Mouse (Mus musculus) forebrain, postnatal 0 days (tissue): ENCODE data around the gene Ccl12. TPM values are rescaled to one million over a fixed set of nuclear protein-coding genes. Genes with fewer than 3 reads are reported as not detected.

ENCODE experiments used
- ATAC-seq: fragments of 200-750 bp; cut with Nextera tagmentation; 2 replicates; pipeline ENCODE4 v1.8.0; 2017; ENCODE audit warnings: mild to moderate bottlenecking, moderate library complexity
- DNase-seq: peaks from one replicate; pipeline ENCODE4 v3.0.0-alpha.2; 2015
- H3K27ac ChIP-seq: fragments of 300-500 bp; sonication (generic); 2 replicates; pipeline ENCODE4 v1.5.1; 2014; ENCODE audit warnings: low read depth, mild to moderate bottlenecking, antibody characterized with exemption, low read length, moderate library complexity, mixed read lengths
- H3K27me3 ChIP-seq: fragments of 300-500 bp; sonication (generic); 2 replicates; pipeline ENCODE4 v1.6.1; 2014; ENCODE audit warnings: mild to moderate bottlenecking, low read length, mixed read lengths; ENCODE audit not compliant: insufficient read depth
- H3K36me3 ChIP-seq: fragments of 300-500 bp; sonication (generic); 2 replicates; pipeline ENCODE4 v1.6.1; 2014; ENCODE audit warnings: mild to moderate bottlenecking, moderate library complexity; ENCODE audit not compliant: insufficient read depth
- H3K4me1 ChIP-seq: fragments of 300-500 bp; sonication (generic); 2 replicates; pipeline ENCODE4 v1.6.1; 2014; ENCODE audit warnings: antibody characterized with exemption; ENCODE audit not compliant: insufficient read depth
- H3K4me2 ChIP-seq: fragments of 300-500 bp; sonication (generic); 2 replicates; pipeline ENCODE4 v1.6.1; 2014; ENCODE audit warnings: low read depth, mild to moderate bottlenecking, moderate library complexity
- H3K4me3 ChIP-seq: fragments of 300-500 bp; sonication (generic); 2 replicates; pipeline ENCODE4 v1.5.1; 2014; ENCODE audit warnings: low read depth, low read length, mixed read lengths
- H3K9ac ChIP-seq: fragments of 300-500 bp; sonication (generic); 2 replicates; pipeline ENCODE4 v1.6.1; 2014; ENCODE audit warnings: mild to moderate bottlenecking
- H3K9me3 ChIP-seq: fragments of 300-500 bp; sonication (generic); 2 replicates; pipeline ENCODE4 v1.6.1; 2016; ENCODE audit warnings: low read length
- CTCF ChIP-seq: sonication (generic); IDR thresholded peaks from 2 replicates; pipeline ENCODE4 v1.5.1; 2016; ENCODE audit warnings: antibody characterized with exemption, control low read depth, low read depth
- WGBS: fragments of 180-500 bp; shearing (Covaris S2); extraction: QIAGEN DNeasy Blood & Tissue Kit; methylation state at CpG from one replicate; pipeline ENCODE4 v1.1.7; 2014; 5-methylcytosine and 5-hydroxymethylcytosine counted together
- polyA plus RNA-seq: library from polyadenylated mRNA; unstranded; fragments of >200 nt; fragmentation: Nextera tagmentation; extraction: Ambion mirVana; gene quantifications from 2 replicates; pipeline ENCODE4 v1.2.1, GENCODE M21; 2015
- total RNA-seq: library from RNA; depleted of rRNA; stranded (reverse); fragments of >200 nt; gene quantifications from 2 replicates; pipeline ENCODE4 v1.2.3, GENCODE M21; 2014; rRNA removed

Gene Ccl12
- total RNA-seq, result 2.0 and 3.3 TPM in 2 replicates
- 7.6 and 11.1 TPM in 2 replicates for polyA plus RNA-seq

DNA sequence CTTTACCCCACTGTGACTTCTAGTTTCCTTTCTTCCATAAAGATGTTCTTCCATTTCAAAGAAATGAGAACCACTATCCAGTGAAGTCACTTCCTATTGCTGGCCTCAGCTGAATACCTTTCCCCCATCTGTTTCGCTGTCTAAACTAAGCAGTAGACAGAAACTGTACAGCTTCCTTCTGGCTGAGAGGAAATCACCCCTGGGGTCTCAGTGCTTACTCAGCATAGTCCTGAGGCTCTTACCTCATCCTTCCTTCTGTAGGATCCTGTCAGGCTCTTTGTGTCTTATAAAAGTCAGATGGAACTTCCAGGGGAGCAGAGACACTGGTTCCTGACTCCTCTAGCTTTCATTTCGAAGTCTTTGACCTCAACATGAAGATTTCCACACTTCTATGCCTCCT lies at the start of gene Ccl12:
Ccl12 (plus strand) TSS at position 317 of the 400 bp plus-strand sequence.
- Histone ChIP-seq H3K27ac (no peak within 1 kb of the TSS), H3K36me3 (no peaks in the 10 kb centered on the region), H3K9ac (no peak within 1 kb of the TSS), H3K27me3 (no peaks in the 10 kb centered on the region), H3K4me2 (no peak within 1 kb of the TSS), H3K9me3 (no peaks in the 10 kb centered on the region), H3K4me3 (no peak within 1 kb of the TSS), H3K4me1 (no peaks in the 10 kb centered on the region)
- 68% methylated on average over 2 of the region's 2 CpGs for WGBS
- ATAC-seq (no peak), DNase-seq (no peak)
- TF ChIP-seq CTCF, result no peak

DNA sequence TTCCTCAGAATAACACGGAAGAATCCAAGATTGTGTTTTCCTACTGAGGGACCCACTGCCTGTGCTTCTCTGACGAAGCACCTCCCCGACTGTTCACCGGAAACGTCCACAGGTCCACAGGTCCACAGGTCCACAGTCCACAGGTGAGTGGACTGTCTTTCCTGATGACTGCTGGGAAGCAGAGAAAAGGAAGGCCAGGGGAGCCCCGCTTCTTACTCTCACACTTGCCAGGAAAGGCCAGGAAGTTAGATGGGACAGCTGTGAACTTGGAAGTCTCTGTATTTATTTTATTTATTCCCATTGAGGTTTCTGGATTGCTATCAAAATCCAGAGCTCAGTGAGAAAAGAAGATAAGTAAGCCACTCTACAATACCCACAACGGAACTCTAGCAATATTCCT lies 47.8 kb upstream of the Ccl12 start:
- no peaks in the 10 kb centered on the region for H3K9me3 ChIP-seq
- no peak for TF ChIP-seq CTCF
- no peaks in the 10 kb centered on the region for H3K36me3 ChIP-seq
- no peaks in the 10 kb centered on the region for H3K27me3 ChIP-seq
- DNase-seq (no peak), ATAC-seq (no peak)
- H3K4me3 ChIP-seq, result no peak overlapping the region
- 90% methylated on average over 7 of the region's 7 CpGs for WGBS
- no peaks in the 10 kb centered on the region for H3K4me1 ChIP-seq
- H3K27ac ChIP-seq, result no peak overlapping the region
- no peak overlapping the region for H3K4me2 ChIP-seq
- H3K9ac ChIP-seq, result no peak overlapping the region

DNA sequence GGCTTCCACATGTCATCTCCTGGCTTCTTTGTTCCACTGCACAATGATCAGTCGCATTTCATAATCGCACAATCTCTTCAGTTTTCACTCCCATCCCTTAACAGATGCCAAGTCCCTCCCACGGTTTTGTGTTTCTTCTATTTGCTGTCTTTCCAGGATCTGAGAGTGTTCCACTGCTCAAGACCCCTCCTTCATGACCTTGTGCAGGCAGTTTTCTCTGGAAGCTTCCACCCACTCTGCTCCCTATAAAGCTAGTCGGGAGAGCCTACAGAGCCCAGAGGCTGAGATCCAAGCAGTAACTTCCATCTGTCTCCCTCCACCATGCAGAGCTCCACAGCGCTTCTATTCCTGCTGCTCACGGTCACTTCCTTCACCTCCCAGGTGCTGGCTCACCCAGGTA lies 44.0 kb upstream of the Ccl12 start, which contains the start of gene Ccl11:
Ccl11 (plus strand) TSS at position 178 of the 400 bp plus-strand sequence.
- H3K4me2 ChIP-seq, result no peak within 1 kb of the TSS
- H3K9me3 ChIP-seq, result no peaks in the 10 kb centered on the region
- H3K9ac ChIP-seq, result no peak within 1 kb of the TSS
- DNase-seq (no peak), ATAC-seq (no peak)
- no peak for TF ChIP-seq CTCF
- H3K27me3 ChIP-seq, result no peaks in the 10 kb centered on the region
- H3K27ac ChIP-seq, result no peak within 1 kb of the TSS
- 77% methylated on average over 6 of the region's 6 CpGs for WGBS
- H3K4me3 ChIP-seq, result no peak within 1 kb of the TSS
- H3K4me1 ChIP-seq, result no peaks in the 10 kb centered on the region
- H3K36me3 ChIP-seq, result no peaks in the 10 kb centered on the region

DNA sequence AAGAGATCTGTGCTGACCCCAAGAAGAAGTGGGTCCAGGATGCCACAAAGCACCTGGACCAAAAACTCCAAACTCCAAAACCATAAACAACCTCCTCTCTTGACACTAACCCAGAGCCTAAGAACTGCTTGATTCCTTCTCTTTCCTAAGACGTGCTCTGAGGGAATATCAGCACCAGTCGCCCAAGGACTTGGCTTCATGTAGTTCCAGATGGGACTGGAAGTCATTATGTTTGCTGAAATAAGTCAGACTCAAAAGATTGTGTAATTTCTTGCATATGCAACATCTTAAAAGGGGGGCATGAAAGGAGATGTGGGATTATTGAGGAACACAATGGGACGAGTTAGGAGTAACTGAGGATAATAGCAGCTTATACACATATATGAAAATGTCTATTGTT lies 39.4 kb upstream of the Ccl12 start:
- no peak for ATAC-seq
- Histone ChIP-seq H3K27ac (no peak overlapping the region), H3K9ac (no peak overlapping the region), H3K9me3 (no peaks in the 10 kb centered on the region), H3K36me3 (no peaks in the 10 kb centered on the region), H3K4me2 (no peak overlapping the region), H3K4me1 (no peaks in the 10 kb centered on the region), H3K27me3 (no peaks in the 10 kb centered on the region), H3K4me3 (no peak overlapping the region)
- WGBS, result 62% methylated on average over 3 of the region's 3 CpGs
- DNase-seq, result peak; percentile 10
- no peak for TF ChIP-seq CTCF

DNA sequence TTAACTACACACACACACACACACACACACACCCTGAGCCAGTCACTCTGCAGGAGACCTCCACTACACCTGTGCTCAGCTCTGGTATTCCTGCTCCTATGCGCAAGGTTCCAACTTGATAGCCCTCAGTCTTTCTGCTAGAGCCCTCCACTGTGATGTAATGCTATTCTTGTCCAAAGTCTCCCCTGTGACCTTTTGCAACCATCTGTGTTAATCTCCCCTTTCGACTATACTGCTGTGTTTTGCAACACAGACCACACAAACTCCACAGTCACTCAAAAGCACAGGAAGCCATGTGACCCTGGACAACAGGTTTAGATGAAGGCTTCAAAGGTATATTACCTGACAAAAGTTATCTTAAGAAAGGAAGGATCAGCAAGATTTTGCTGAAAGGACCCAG lies 38.2 kb upstream of the Ccl12 start:
- ATAC-seq, result no peak
- no peak for TF ChIP-seq CTCF
- Histone ChIP-seq H3K36me3 (no peaks in the 10 kb centered on the region), H3K27ac (no peak overlapping the region), H3K4me3 (no peak overlapping the region), H3K27me3 (no peaks in the 10 kb centered on the region), H3K4me2 (no peak overlapping the region), H3K9me3 (no peaks in the 10 kb centered on the region), H3K9ac (no peak overlapping the region), H3K4me1 (no peaks in the 10 kb centered on the region)
- DNase-seq, result no peak
- 81% methylated on average over 2 of the region's 2 CpGs for WGBS

DNA sequence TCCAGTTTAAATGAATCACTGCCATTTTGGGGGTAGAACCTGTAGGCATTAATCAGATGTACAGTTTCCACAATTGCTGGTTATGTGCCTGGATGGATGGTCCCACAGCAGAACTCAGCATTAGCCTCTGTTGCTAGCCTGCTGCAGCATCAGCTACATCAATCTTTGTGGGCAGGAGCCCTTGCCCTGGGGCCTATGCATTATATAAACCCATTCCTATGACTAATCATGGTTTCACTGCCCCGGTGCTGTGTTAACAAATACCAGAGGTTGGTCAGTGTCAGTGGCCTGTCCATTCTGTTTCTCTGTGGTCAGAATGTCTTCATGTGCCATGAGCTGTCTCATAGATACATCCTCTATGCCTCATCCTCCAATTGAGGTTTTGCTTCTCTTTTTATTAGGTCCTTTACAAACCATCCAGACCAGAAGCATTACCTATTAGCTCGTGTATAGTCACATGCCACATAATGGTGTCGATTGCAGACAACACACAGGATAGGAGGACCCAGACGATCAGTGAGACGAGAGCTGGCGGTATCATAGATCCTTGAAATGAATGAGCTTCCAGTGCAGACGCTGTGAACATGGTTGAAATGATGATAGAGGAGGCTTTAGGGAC lies 34.6 kb upstream of the Ccl12 start:
- Histone ChIP-seq H3K36me3 (no peaks in the 10 kb centered on the region), H3K9me3 (no peaks in the 10 kb centered on the region), H3K4me3 (no peak overlapping the region), H3K27ac (no peak overlapping the region), H3K27me3 (no peaks in the 10 kb centered on the region), H3K4me1 (no peaks in the 10 kb centered on the region), H3K4me2 (no peak overlapping the region), H3K9ac (no peak overlapping the region)
- 77% methylated on average over 7 of the region's 7 CpGs for WGBS
- TF ChIP-seq CTCF, result no peak
- no peak for DNase-seq
- ATAC-seq, result no peak

DNA sequence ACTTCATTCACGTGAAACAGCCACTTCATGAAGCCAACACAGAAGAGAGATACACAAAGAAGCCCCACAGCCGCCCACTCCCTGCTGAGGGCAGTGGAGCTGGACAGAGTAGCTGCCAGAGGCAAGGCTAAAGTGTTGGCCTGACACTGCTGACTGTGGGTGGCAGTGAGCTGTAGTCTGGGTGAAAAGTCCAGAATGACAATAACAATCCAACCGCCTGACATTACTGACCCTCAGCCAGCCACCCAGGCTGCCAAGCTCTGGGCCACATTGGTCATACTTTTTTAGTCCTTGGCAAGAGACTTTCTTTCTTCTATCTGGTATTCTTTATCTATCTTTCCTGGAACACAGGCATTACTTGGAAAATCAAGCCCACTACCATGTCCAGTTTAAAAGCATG lies 30.6 kb upstream of the Ccl12 start:
- no peaks in the 10 kb centered on the region for H3K9me3 ChIP-seq
- H3K36me3 ChIP-seq, result no peaks in the 10 kb centered on the region
- no peak overlapping the region for H3K9ac ChIP-seq
- DNase-seq, result no peak
- H3K27ac ChIP-seq, result no peak overlapping the region
- no peaks in the 10 kb centered on the region for H3K4me1 ChIP-seq
- no peaks in the 10 kb centered on the region for H3K27me3 ChIP-seq
- no peak for ATAC-seq
- WGBS, result 79% methylated on average over 3 of the region's 3 CpGs
- no peak for TF ChIP-seq CTCF
- no peak overlapping the region for H3K4me2 ChIP-seq
- H3K4me3 ChIP-seq, result no peak overlapping the region
